Mouse (Mus musculus): ENCODE measurements around the gene Nop14.

The Nop14 gene

GRCm38 (mm10) chr5:34659686-34660590, at the start of gene Nop14, which contains the start of gene Grk4:
Gene Nop14, minus strand, starts transcription at chr5:34660148.
Gene Grk4, plus strand, starts transcription at chr5:34660379.
- in situ Hi-C loops (cut with MboI; ENCODE audit: unreplicated experiment in 2 of 2) = no loop called here

GRCm38 (mm10) chr5:34708436-34708835, 48.5 kb upstream of the Nop14 start:
- in situ Hi-C loops (cut with MboI; ENCODE audit: unreplicated experiment in 2 of 2) = no loop called here

GRCm38 (mm10) chr5:34695521-34695920, 35.6 kb upstream of the Nop14 start:
- in situ Hi-C loops (cut with MboI; ENCODE audit: unreplicated experiment in 2 of 2) = loop anchor here in 1 of 2 experiments (25.0 kb wide), 1 partner anchor 1283 kb away; no protein-coding TSS in a partner anchor

GRCm38 (mm10) chr5:34692782-34693181, 32.8 kb upstream of the Nop14 start:
- in situ Hi-C loops (cut with MboI; ENCODE audit: unreplicated experiment in 2 of 2) = loop anchor here in 1 of 2 experiments (25.0 kb wide), 1 partner anchor 1280 kb away; no protein-coding TSS in a partner anchor

GRCm38 (mm10) chr5:34689868-34690267, 29.9 kb upstream of the Nop14 start:
- in situ Hi-C loops (cut with MboI; ENCODE audit: unreplicated experiment in 2 of 2) = loop anchor here in 1 of 2 experiments (25.0 kb wide), 1 partner anchor 1278 kb away; no protein-coding TSS in a partner anchor

GRCm38 (mm10) chr5:34670280-34670679, 10.3 kb upstream of the Nop14 start:
- in situ Hi-C loops (cut with MboI; ENCODE audit: unreplicated experiment in 2 of 2) = loop anchor here in 1 of 2 experiments (5.0 kb wide), 1 partner anchor 377 kb away; no protein-coding TSS in a partner anchor

GRCm38 (mm10) chr5:34669493-34669892, 9.5 kb upstream of the Nop14 start:
- in situ Hi-C loops (cut with MboI; ENCODE audit: unreplicated experiment in 2 of 2) = loop anchor here in 1 of 2 experiments (5.0 kb wide), 1 partner anchor 373 kb away; the partner anchor contains the start of gene Hgfac

- in situ Hi-C loops (cut with MboI; ENCODE audit: unreplicated experiment in 2 of 2) = no loop called here
Measured at GRCm38 (mm10) chr5:34663231-34663630, 3.3 kb upstream of the Nop14 start.

- in situ Hi-C loops (cut with MboI; ENCODE audit: unreplicated experiment in 2 of 2) = no loop called here
Measured at GRCm38 (mm10) chr5:34661909-34662308, 2.0 kb upstream of the Nop14 start.

GRCm38 (mm10) chr5:34660591-34661130, 713 bp upstream of the Nop14 start:
- in situ Hi-C loops (cut with MboI; ENCODE audit: unreplicated experiment in 2 of 2) = no loop called here

GRCm38 (mm10) chr5:34657556-34657955, 2.4 kb downstream of the Nop14 start:
- in situ Hi-C loops (cut with MboI; ENCODE audit: unreplicated experiment in 2 of 2) = no loop called here

- in situ Hi-C loops (cut with MboI; ENCODE audit: unreplicated experiment in 2 of 2) = no loop called here
Measured at GRCm38 (mm10) chr5:34654881-34655280, 5.1 kb downstream of the Nop14 start.

- in situ Hi-C loops (cut with MboI; ENCODE audit: unreplicated experiment in 2 of 2) = no loop called here
Measured at GRCm38 (mm10) chr5:34652961-34653360, 7.0 kb downstream of the Nop14 start.

- in situ Hi-C loops (cut with MboI; ENCODE audit: unreplicated experiment in 2 of 2) = loop anchor here (5.0 to 25.0 kb wide), 5 partner anchors 130 to 535 kb away; partner anchors contain the start of gene Tnip2 (in 1 of the 2)
Measured at GRCm38 (mm10) chr5:34647581-34647980, 12.4 kb downstream of the Nop14 start.

GRCm38 (mm10) chr5:34642932-34643331, 17.0 kb downstream of the Nop14 start:
- in situ Hi-C loops (cut with MboI; ENCODE audit: unreplicated experiment in 2 of 2) = loop anchor here in 1 of 2 experiments (10.0 to 25.0 kb wide), 2 partner anchors 348 to 531 kb away; no protein-coding TSS in a partner anchor

GRCm38 (mm10) chr5:34641991-34642390, 18.0 kb downstream of the Nop14 start:
- in situ Hi-C loops (cut with MboI; ENCODE audit: unreplicated experiment in 2 of 2) = loop anchor here in 1 of 2 experiments (10.0 to 25.0 kb wide), 2 partner anchors 347 to 530 kb away; no protein-coding TSS in a partner anchor

- in situ Hi-C loops (cut with MboI; ENCODE audit: unreplicated experiment in 2 of 2) = loop anchor here in 1 of 2 experiments (5.0 to 25.0 kb wide), 2 partner anchors 90 to 525 kb away; no protein-coding TSS in a partner anchor
Measured at GRCm38 (mm10) chr5:34637591-34638156, 22.3 kb downstream of the Nop14 start.

GRCm38 (mm10) chr5:34636481-34637287, 23.3 kb downstream of the Nop14 start, which contains the start of gene Mfsd10:
Gene Mfsd10, minus strand, starts transcription at chr5:34637212.
- in situ Hi-C loops (cut with MboI; ENCODE audit: unreplicated experiment in 2 of 2) = loop anchor here in 1 of 2 experiments (5.0 to 25.0 kb wide), 2 partner anchors 89 to 524 kb away; no protein-coding TSS in a partner anchor

- in situ Hi-C loops (cut with MboI; ENCODE audit: unreplicated experiment in 2 of 2) = loop anchor here in 1 of 2 experiments (5.0 to 25.0 kb wide), 2 partner anchors 88 to 523 kb away; no protein-coding TSS in a partner anchor
Measured at GRCm38 (mm10) chr5:34635665-34636192, 24.2 kb downstream of the Nop14 start.
